Mouse (Mus musculus): Measurements from ENCODE around the gene Far1.

The Far1 gene

GRCm38 (mm10) chr7:113513286-113513962 lies at the start of gene Far1:
Far1 (plus strand) TSS chr7:113513834.
- peak; percentile 95 to 97 for DNase-seq (ENCODE audit: low spot score in 2 of 2)

GRCm38 (mm10) chr7:113468345-113468744 lies 45.3 kb upstream of the Far1 start:
- DNase-seq (ENCODE audit: low spot score in 2 of 2), result no peak

GRCm38 (mm10) chr7:113470671-113471070 lies 43.0 kb upstream of the Far1 start:
- no peak for DNase-seq (ENCODE audit: low spot score in 2 of 2)

GRCm38 (mm10) chr7:113471653-113472052 lies 42.0 kb upstream of the Far1 start:
- DNase-seq (ENCODE audit: low spot score in 2 of 2), result no peak

GRCm38 (mm10) chr7:113495792-113496191 lies 17.8 kb upstream of the Far1 start:
- DNase-seq (ENCODE audit: low spot score in 2 of 2), result no peak

- no peak for DNase-seq (ENCODE audit: low spot score in 2 of 2)
Observed at GRCm38 (mm10) chr7:113498413-113498812, 15.2 kb upstream of the Far1 start.

- no peak for DNase-seq (ENCODE audit: low spot score in 2 of 2)
Observed at GRCm38 (mm10) chr7:113499821-113500220, 13.8 kb upstream of the Far1 start.

GRCm38 (mm10) chr7:113502453-113502852 lies 11.2 kb upstream of the Far1 start:
- DNase-seq (ENCODE audit: low spot score in 2 of 2), result peak in 1 of 2 experiments; percentile 35

- no peak for DNase-seq (ENCODE audit: low spot score in 2 of 2)
Observed at GRCm38 (mm10) chr7:113505047-113505446, 8.6 kb upstream of the Far1 start.

- no peak for DNase-seq (ENCODE audit: low spot score in 2 of 2)
Observed at GRCm38 (mm10) chr7:113505516-113506045, 8.1 kb upstream of the Far1 start.

GRCm38 (mm10) chr7:113507846-113508245 lies 5.8 kb upstream of the Far1 start:
- DNase-seq (ENCODE audit: low spot score in 2 of 2), result no peak

- DNase-seq (ENCODE audit: low spot score in 2 of 2), result no peak
Observed at GRCm38 (mm10) chr7:113511396-113511795, 2.2 kb upstream of the Far1 start.

GRCm38 (mm10) chr7:113512527-113513285 lies 928 bp upstream of the Far1 start:
- DNase-seq (ENCODE audit: low spot score in 2 of 2), result no peak

GRCm38 (mm10) chr7:113513963-113514649 lies 472 bp downstream of the Far1 start:
- DNase-seq (ENCODE audit: low spot score in 2 of 2), result no peak

- no peak for DNase-seq (ENCODE audit: low spot score in 2 of 2)
Observed at GRCm38 (mm10) chr7:113515831-113516230, 2.2 kb downstream of the Far1 start.

- no peak for DNase-seq (ENCODE audit: low spot score in 2 of 2)
Observed at GRCm38 (mm10) chr7:113518419-113518818, 4.8 kb downstream of the Far1 start.

GRCm38 (mm10) chr7:113518961-113519360 lies 5.3 kb downstream of the Far1 start:
- no peak for DNase-seq (ENCODE audit: low spot score in 2 of 2)

- no peak for DNase-seq (ENCODE audit: low spot score in 2 of 2)
Observed at GRCm38 (mm10) chr7:113543158-113543557, 29.5 kb downstream of the Far1 start.

GRCm38 (mm10) chr7:113551742-113552463 lies 38.3 kb downstream of the Far1 start:
- DNase-seq (ENCODE audit: low spot score in 2 of 2), result no peak

GRCm38 (mm10) chr7:113552508-113552907 lies 38.9 kb downstream of the Far1 start:
- DNase-seq (ENCODE audit: low spot score in 2 of 2), result no peak

- DNase-seq (ENCODE audit: low spot score in 2 of 2), result no peak
Observed at GRCm38 (mm10) chr7:113556138-113556537, 42.5 kb downstream of the Far1 start.

- DNase-seq (ENCODE audit: low spot score in 2 of 2), result no peak
Observed at GRCm38 (mm10) chr7:113566892-113567291, 53.3 kb downstream of the Far1 start.
